Mouse (Mus musculus) bone marrow macrophage, adult 2 months (primary cell): ENCODE results near the gene D16Ertd472e.

ENCODE experiments used
- CTCF ChIP-seq: IDR thresholded peaks from 2 replicates; pipeline ENCODE4 v1.5.1; 2012; ENCODE audit warnings: low read depth, mild to moderate bottlenecking, low read length, moderate library complexity
- POLR2A ChIP-seq: IDR thresholded peaks from 2 replicates; pipeline ENCODE4 v1.6.1; 2012; ENCODE audit warnings: mild to moderate bottlenecking, low read depth, low read length, borderline replicate concordance

DNA sequence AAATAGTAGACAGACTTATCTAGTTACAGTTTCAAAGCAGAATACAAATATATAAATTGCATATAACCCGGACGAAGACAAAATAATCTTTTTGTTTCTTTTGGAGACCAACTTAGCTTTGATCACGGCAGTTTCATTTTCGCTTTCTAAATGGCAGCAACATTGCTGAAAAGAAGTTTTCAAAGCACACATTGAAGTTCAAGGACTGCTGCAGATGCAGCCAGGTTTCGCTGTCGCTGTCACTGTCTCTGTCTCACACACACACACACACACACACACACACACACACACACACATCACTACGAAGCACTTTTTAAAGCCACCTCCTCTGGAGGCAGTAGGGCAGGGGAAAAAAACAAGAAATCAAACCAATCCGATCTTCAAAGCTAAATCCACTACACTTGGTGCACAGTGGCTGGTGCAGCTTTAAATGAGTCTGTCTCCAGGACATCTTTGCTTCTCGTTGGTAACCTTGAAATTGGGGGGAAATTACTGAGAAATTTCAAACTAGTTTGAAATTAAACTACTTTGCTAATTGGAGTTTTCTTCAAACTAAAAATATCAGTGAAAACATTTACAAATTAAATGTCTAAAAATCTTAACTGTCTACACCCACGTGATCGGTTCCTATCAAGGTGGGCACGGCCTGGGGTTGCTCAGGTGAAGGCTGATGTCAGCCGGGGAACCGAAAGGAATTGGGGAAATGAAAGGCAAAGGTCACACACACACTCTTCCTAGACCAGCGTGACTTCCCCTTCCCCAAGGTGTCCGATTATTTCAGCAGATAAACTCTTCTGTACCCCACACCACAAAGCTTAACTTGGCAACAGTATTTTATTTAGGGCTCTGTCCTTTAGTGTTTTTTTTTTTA lies 35.9 kb downstream of the D16Ertd472e start:
- TF ChIP-seq CTCF (no peak), POLR2A (no peak)
